Mouse (Mus musculus) erythroblast, adult 5-6 weeks (primary cell): Measurements from ENCODE around the gene Bicra. TPM values are rescaled to one million over a fixed set of nuclear protein-coding genes. Genes with fewer than 3 reads are reported as not detected.

ENCODE experiments used
- ATAC-seq: replicated peaks from 2 replicates; pipeline ENCODE4 v1.8.0; 2016; ENCODE audit warnings: moderate number of reproducible peaks, mild to moderate bottlenecking, moderate TSS enrichment, inconsistent platforms; ENCODE audit not compliant: poor library complexity, low FRiP score, severe bottlenecking
- total RNA-seq, 2 experiments: library from RNA; stranded (forward) in 1 of 2; stranded (reverse) in 1 of 2; fragments of 150-400 nt in 1 of 2; fragments of 200-764, 138-1000 nt in 1 of 2; gene quantifications; 2 replicates each; pipeline versions ENCODE4 v1.2.3 to v1.2.4; 2015 to 2017; ENCODE audit warnings: low replicate concordance in 2 of 2

The Bicra gene
- total RNA-seq, 2 experiments from 2014 or later, result 2.2 to 20.9 TPM

DNA sequence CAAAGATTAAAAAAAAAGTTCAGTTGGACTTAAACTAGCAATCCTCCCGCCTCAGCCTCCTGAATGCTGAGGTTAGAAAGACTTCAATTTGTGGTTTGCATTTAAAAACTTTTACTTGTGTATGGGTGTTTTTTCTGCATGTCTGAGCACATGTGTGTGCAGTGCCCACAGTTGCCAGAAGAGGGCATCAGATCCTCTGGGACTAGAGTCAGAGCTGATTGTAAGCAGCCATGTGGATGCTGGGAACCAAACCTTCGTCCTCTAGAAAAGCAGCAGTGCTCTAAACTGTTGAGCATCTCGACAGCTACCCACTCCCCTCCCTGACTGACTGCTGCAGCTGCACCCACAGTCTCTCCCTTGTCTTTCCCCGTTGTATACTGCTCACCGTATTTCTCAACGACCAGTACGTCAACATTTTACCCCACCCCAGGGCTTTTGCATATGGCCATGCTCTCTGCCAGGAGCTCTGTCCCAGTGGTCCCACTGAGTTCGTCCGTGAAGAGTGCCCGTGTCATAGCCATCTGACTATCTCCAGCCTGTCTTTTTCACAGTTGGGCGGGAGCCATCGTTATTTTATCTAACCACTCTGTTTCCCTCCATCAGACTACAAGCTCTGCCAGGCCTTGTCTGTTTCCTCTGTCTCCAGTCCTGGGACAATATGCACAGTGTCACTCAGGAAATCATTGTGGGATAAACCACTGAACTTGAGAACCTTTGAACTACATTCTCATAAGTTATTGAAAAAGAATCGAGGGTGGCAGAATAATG lies 94.2 kb downstream of the Bicra start:
- ATAC-seq, result no peak

DNA sequence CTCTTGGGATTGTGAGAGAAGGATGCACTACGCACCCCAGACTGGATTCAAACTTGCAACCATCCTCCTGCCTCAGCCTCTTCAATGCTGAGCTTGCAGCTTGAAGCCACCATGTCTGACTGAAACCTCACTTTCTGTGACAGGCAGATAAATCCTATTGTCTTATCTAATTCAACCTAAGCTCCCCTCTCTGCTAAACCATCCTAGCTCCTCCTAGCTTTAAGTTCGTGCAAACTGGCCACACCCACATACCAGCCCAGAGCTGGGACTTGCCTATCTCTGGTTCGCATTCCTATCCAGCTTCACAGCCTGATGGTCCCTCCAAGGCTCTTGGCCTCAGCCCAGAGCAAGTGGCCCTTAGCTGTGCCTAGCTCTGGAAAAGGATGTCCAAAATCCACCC lies 95.3 kb downstream of the Bicra start:
- ATAC-seq, result peak; percentile 80

- ATAC-seq, result no peak
Observed at GRCm38 (mm10) chr7:15950008-15950407, 97.7 kb downstream of the Bicra start.

DNA sequence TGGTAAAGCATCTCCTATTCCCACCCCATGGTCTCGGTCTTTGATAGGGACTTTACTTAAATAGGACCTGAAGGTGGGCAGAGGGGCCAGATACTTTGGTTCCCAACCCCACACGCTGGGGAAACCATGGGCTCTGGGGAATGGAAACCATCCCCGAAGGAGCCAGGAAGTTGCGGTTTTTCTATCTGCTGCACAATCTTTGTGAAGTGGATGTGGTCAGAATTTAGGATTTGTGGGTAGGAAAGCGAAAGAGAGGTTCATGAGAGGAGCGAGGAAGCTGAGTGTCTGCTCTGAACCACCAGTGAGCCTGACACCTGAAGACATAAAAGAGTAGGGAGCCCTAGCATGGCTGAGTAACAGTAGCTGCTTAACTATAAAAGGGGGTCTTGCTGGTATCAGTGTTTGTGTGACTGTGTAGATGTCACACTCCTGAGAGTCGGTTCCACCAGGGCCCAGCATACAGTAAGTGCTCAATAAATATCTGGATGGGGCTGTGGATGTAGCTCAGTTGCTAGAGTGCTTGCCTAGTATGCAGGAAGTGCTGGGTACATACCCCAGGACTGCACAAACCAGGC lies 98.4 kb downstream of the Bicra start:
- no peak for ATAC-seq

DNA sequence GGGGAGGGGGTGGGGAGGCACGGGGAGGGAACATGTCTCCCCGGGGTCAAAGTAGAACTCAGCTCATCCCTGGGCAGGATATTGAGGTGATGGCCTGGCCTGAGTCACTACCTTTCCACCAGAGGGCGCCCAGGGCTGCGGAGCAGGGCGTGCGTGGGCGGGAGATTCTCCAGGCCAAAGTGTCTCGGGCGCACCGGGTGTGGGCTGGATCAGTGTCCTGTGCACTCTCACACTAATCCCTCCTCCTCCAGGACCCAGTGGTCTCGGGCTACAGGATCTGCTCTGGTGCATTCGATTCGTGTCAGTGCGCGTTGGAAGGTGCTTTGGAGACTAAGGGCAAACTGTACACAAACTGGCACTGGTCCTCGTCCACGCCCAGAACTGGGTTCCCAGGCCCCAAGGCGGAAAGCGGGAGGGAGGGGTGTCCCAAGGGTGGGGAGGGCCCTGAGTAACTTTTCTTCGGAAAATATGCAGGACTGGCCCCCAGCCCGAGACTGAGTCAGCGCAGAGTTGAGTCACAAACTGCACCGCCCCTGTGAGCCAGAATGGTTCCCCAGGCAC lies 99.3 kb downstream of the Bicra start:
- ATAC-seq, result peak; percentile 78

DNA sequence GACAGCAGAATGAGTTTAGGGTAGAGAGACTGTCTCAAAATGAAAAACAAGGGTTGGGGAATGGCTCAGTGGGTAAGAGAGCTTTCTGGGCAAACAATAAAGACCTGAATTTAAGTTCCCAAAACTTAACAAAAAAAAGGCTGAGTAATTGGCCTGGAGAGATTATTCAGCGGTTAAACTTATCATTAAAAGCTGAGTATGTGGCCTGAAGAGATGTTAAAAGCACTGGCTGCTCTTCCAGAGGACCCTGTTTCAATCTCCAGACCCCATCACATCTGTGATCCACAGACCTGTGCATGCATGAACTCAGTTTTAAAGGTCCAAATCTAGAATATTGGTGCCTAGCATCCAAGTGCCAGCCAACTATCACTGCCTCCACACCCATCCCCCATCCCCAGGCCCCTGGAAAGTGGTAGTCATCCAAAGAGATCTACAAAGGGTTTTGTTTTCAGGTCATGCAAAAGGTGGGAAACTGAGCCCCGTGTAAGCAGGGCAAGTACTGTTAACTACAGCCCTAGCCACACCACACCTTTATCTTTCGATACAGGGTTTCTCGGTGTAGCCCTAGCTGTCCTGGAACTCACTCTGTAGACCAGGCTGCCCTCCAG lies 100.0 kb downstream of the Bicra start:
- no peak for ATAC-seq

- peak; percentile 90 for ATAC-seq
Observed at GRCm38 (mm10) chr7:15945721-15946536, 101.8 kb downstream of the Bicra start, which contains the start of gene Nop53. Gene Nop53, minus strand, starts transcription at chr7:15946074.

DNA sequence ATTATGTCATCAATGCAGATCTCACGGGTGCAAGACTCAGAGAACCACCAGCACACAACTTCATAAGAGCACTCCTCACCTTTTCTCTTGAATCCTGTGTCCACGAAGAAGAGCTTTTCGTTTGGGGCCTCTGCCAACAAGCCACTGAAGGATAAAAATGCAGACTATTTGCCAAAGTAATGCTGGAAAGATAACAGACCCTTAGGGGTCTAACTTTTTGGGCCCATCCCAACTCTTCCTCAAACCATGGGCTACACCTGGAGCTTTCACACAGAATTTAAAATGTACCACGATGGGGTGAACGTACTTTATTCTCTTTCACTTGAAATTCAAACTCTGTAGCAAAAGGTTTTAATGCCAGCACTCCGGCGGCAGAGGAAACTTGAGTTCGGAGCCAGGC lies 102.5 kb downstream of the Bicra start:
- no peak for ATAC-seq

GRCm38 (mm10) chr7:15944311-15944710 lies 103.4 kb downstream of the Bicra start:
- ATAC-seq, result no peak

- no peak for ATAC-seq
Observed at GRCm38 (mm10) chr7:15938621-15939020, 109.1 kb downstream of the Bicra start.

DNA sequence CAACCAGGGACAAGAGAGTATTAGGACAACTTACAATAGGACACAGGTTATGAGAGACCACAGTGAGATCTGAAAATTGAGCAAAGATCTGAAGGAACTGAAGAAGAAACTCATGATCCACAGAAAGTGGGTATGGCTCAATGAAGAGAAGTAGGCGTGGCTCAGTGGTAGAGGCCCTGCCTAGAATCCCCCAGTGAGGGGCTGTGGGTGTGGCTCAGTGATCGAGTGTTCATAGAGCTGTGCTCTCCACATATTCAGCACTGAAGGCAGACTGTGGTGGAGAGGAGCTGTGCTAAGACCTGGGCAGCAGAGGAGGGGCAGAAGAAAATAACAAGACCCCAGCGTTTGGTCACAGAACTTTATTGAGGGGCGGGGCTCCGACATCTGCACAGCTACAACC lies 110.2 kb downstream of the Bicra start:
- no peak for ATAC-seq

DNA sequence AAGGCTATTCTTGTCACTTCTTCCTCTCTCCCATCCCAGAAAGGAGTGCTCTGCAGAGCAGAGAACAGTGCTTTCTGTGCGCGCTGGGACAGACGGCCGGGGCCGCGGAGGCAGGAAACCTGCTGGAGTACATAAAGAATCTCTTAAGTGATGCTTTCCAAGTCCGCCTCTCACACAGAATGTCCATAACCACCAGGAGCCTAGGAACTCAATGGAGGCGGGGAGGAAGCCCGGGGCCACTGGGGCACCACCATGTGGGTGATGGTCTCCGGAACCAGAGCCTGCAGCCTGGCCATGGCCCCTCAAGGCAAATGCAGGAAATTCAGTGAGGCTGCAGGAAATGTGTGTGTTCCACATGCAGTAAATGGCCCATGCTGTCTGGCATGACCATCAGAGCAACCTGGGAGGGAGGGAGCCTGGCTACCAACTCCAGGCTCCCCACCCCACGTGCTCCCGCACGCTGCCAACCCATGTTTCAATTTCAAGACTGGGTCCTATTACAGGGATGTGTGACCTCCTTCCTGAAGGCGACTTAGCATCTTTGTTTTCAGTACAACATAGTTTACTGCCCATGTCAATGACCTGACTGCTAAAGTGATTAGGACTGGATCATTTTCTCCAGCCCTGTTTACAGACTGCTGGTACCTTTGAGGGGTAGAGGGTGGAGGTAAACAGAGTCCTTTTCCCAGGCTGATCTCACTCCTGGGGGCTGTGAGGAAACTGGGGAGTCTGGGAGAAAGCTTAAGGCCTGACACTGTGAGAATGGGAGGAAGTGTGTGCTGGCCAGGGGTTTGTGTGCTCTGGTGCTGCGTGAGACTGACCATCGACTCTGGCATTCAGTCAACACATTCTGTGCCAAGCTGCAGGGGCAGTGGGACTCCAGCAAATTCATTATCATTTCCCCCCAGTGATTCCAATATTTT lies 114.0 kb downstream of the Bicra start:
- ATAC-seq, result no peak

DNA sequence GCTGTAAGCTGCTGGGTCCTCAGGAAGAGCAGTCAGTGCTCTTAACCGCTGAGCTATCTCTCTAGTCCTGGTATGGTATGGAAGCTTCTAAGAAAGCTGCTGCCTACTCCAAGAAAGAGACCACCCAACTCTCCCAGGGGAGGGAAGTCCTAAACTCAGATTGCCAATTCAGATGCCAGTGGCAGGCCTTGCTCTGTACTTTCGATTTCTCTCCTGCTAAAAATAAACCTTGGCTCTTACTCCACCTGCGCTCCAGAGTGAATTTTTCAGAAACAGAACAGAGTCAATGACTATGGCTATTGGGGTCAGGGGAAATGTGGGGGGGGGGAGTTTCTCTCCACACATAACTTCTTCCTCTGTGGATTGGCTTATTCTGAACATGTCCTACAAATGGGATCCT lies 116.1 kb downstream of the Bicra start:
- no peak for ATAC-seq

- no peak for ATAC-seq
Observed at GRCm38 (mm10) chr7:15930543-15930942, 117.2 kb downstream of the Bicra start.

GRCm38 (mm10) chr7:15929910-15930309 lies 117.8 kb downstream of the Bicra start:
- peak; percentile 97 for ATAC-seq

- ATAC-seq, result peak; percentile 99
Observed at GRCm38 (mm10) chr7:15922220-15922773, 125.4 kb downstream of the Bicra start, which contains the start of gene Selenow. Gene Selenow, minus strand, starts transcription at chr7:15922402.

DNA sequence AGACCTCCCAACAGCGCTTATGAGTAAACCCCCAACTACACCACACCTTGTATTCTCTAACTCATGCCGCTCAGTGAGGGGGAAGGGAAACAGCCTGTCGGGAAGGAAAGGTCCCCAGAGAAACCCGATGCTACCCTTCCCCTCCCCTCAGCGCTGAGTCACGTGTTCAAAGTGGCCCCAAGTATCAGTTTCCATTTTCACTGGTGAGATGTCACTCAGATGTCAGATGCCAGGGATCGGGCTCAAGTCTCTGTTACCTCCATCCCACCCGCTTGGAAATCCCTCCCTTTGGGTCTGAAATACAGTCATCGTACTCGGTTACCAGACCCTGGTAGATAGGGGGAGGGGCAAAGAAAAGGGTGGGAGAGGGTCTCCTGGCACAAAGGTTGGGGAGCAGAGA lies 125.9 kb downstream of the Bicra start:
- peak; percentile 52 for ATAC-seq
